Mouse (Mus musculus): ENCODE data around the gene Zfp839.

Gene Zfp839

DNA sequence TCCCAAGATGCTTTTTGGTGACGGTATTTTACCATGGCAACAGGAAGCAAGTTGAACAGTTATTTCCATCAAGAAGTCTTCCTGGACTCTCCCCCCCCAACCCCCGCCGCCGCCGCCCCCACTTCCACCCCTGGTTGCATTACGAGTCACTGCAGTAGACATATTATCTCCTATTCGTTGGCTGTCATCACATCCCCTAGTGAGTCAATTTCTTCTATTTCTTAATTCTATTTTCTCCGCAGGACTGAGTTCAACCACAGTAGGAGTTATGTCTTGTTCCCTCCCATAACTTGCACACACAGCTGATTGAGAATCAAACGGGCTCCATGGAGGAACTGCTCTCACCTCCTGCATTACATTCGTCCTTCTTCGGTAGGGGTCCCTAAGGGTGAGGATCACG is 38.1 kb downstream of the Zfp839 start:
- no peak for DNase-seq

DNA sequence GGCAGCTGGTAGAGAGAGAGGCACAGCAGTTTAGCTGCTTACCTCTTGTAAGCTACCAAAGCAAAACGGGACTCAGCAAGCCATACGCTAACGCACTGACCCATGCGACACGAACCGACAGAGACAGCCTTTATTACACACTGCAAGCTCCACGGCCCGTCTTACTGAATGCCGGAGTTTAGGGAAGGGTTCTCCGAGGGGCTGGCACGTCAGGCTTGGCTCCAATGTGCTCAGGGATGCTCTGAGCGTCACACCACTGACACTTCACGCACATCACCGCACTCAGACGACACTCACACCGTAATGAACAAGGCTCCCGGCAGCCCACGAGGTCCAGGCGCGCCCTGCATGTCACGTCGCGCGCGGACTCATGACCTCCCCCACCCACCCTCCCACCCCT is 38.6 kb downstream of the Zfp839 start:
- no peak for DNase-seq

DNA sequence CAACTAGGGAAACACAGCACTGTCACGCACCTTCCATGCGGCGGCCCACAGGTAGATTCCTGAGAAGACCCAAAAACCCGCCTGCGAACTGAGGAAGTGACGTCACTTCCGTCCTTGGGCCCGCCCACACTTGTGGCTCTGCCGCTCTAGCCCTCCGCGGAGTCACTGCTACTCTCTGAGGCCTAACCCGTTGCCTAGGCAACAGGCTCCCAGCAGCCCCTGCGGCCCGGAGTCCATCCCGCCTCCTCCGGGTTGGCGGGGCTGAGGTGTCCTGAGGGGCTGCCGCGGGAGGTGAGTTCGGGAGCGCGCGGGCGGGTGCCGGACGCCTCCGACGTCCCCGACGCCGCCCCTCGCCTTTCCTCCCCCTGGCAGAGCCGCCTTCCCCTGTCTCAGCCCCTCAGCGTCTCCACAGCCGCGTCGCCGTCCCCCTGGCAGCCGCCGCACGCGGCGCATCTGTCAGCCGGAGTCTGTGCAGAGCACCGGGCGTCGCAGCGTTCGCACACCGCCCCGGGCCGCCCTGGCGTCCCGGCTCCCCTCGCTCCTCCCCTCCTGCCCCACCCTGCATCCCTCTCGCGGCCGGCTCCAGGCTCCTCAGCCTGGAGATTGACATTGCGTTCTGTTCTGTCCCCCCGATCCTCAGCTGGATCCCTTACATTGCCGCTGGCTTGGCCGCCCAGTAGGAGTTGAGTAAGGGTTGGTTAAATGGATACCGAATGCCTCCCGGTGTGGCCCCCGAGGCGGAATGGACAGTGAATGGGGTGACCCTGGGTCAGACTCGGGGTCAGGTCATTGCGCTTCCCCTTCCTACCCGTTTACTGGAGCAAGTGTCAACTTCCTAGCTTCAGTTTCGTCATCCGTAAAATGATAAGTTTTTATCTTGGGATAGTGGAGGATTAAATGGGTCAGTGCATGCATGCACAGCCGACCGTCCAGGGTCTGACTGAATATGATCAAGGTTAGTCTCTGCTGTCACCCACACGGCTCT is 39.3 kb downstream of the Zfp839 start, which contains the start of the genes Cinp and Tecpr2:
Gene Cinp, minus strand, starts transcription at position 110 of the 985 bp plus-strand sequence.
Gene Tecpr2, plus strand, starts transcription at position 229 of the 985 bp plus-strand sequence.
- peak; percentile 94 for DNase-seq

DNA sequence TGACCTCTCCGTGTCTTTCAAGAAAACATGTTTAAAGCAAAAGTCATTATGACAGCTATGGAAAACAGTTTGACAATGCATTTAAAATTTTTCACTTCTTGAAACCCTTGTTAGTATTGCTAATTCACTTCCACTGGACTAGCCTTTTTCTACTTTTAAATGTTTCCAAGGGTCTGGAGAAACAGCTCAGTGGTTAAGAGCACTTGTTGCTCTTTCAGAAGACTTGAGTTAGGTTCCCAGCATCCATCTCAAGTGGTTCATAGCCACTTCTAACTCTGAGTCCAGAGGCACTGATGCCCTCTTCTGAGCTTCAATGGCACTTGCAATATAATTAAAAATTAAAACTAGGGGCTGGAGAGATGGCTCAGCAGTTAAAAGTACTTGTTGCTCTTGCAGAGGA is 41.8 kb downstream of the Zfp839 start:
- DNase-seq: no peak

DNA sequence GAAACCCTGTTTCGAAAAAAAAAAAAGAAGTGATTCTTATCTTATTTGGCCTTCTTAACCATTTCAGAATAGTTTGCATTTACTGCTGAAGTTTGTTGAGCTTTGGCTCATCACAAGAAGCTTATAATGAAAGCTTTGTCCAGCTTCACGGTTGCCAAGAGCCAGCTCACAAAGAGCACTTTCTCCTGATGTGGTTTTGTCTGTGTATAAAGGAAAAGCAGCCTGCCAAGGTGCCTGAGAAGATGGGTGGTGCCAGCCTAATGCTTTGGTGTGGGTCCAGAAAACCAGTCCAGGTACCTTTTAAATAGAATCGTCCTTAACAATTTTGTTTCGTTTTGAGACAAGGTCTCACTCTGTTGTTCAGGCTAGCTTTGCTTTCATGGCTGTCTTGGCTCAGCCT is 52.1 kb downstream of the Zfp839 start:
- DNase-seq: no peak

DNA sequence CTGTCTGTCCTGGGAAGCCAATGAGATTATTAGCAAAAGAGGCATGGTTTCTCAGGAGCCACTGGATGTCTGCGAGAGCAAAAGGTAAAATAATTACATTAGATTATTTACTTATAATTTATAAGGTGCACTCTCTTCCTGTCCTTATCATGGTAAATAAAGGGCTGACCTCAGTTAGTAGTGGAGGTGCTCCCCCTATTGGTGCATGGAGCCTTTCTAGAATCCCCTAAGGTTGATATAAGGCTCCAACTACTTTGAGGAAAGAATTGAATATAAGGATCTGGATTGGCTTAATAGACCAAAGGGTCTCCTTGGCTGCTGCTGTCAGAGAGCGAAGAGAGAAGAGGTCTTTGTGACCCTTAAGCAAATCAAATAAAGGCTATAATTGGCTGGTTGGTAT is 53.5 kb downstream of the Zfp839 start:
- peak; percentile 45 for DNase-seq

DNA sequence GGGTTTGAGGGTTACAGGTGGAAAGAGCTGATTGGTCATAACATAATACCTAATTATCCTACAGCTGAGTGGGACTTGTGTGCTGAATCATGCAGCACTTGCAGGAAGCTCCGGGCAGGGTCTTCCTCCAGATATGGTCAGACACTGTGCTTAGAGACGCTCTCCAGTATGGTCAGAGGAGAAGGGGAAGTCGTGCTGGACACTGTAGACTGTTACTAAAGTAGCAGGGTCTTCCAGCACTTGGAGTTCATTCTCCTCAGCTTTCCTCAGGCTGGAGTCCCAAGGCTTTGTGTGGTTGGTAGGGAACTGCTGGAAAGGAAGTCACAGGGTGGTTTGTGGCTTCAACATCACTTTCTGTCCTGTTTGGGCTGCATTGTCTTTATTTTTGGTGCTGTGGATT is 57.8 kb downstream of the Zfp839 start:
- no peak for DNase-seq

DNA sequence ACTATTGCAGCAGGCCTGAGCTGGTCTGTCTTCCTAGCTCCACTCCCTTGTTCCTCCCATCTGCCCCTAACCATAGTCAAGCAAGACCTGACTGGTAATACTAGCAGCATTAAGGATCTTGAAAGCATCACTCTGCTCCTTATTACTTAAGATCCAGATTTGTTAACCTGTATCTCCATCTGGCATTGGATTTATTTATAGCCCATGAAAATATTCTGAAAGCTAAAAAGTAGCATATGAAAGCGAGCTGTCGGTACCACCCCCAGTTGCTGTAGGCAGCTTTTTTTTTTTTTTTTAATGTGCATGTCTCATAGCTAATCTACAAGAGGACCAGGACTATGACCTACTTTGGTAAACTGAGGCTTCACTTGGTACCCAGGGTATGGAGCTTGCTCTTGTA is 59.9 kb downstream of the Zfp839 start:
- DNase-seq: no peak

DNA sequence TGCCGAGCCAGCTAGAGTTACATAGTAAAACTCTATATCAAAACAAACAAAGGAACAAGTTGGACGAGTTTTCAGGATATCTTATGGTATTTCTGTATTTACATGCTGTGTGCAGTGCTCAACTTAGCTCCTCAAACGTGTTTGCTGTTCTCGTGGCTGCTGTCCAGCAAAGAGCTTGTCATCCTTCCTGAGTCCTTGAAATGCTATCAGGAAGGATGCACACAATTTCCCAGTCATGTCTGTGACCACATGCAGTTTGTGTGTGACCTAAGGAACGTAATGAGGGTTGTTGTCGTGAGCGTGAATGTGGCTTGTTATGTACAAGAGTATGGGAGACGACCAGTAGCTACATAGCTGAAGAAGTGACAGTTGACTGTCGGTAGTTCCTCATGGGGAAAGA is 65.7 kb downstream of the Zfp839 start:
- no peak for DNase-seq
